Mouse (Mus musculus) brain, adult 2 months (tissue): Measurements from ENCODE around the gene Parp6.

ENCODE experiments used
- DNase-seq: peaks from one replicate; pipeline ENCODE4 v3.0.0; 2011; ENCODE audit warnings: low read depth, low spot score

Gene Parp6

GRCm38 (mm10) chr9:59655958-59656634 is 39.0 kb downstream of the Parp6 start, which contains the start of gene Pkm:
Pkm (plus strand) TSS chr9:59656368.
- peak; percentile 100 for DNase-seq

DNA sequence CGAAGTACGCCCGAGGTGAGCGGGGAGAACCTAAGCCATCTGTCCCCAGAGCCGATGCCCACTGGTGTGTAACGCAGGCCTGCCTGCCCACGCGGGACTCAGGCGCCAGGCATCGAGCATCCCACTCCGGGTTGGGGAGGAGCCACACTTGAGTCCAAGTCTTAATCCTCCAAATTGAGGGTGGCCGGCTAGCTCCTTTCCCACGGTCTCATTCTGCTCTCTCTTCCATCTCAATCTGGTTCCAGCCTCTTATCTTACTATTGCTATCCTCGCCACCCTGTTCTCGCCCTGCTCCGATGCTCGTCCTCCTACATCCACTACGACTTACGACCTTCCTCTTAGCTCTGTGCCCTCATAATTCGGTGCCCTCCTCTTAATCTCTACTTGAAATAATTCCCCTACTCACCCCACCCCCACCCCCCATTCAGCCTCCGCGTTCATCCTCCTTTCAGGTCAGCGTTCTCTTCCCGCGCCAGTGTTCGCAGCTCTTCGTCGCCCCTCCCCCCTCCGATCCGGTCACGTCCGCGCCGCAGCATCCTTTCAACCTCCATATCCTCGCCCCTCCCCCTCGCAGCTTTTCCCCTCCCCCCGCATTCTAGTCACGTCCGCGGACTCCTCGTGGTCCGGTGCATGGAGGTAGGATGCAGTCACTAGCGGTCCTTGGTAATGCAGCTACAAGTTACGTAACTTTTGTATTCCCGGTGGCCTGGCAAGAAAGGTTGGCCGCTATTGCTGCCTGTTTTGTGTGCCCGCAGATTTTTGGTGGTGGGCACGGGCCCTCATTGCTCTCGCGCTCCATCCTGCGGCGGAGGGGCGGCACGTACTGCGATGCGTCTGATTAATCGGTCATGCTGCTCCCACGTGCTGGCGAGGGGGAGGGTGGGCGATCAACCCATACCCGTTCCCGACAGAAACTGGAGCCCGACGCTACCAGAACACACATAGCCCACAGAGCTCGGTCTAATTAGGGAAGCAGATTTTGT is 39.8 kb downstream of the Parp6 start:
- DNase-seq, result peak; percentile 91

GRCm38 (mm10) chr9:59658146-59658545 is 41.1 kb downstream of the Parp6 start:
- DNase-seq, result no peak

- DNase-seq, result peak; percentile 94
These were observed 42.2 kb downstream of the Parp6 start for GRCm38 (mm10) chr9:59659036-59660026.

DNA sequence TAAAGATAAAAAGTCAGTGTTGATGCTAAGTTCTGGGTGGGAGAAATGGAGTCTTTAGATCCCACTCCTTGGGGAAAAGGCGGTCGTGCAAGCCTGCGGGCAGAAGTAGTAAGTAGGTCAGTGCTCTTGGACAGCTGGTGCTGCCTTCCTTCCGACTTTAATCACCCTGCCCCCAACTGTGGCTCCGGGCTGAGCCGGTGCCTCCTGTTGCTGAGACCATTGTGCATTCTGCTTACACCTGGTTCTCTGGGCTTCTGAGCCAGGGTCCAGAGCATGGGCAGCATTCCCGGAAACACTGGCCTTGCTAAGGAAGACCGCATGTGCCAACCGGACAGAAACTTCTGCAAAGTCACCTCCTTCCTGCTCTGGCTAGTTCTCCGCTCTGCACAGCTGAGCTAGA is 43.3 kb downstream of the Parp6 start:
- DNase-seq, result peak; percentile 82

DNA sequence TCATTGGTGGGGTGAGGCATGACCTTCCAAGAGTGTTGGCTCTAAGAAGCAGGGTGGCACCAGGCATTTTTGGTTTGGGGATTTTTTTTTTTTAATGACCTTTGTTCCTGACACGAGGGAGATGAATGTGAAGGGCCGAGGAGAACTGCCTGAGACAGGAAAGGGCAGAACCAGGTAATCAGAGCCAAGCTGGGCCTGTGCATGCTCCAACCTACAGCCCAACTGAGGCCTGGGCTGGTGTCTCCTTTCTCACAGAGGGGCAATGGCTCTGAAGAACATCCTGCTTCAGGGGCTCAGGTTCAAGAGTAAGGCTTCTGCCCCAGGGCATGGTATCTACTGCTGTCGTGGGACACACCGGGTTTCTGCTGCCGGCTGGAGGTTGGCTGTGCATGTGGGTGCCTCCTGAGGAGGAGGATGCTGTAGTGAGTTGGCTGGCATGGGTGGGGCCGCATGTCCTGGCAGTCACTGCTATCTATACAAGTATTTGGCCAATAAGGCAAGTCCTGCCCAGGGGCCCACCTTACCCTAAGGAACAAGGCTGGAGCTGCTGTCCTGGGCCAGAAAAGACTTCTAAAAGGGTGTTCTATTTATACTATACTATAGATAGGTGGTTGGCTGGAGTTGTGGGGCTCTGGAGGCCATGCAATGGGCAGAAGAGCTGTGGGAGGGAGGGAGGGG is 44.4 kb downstream of the Parp6 start:
- no peak for DNase-seq

GRCm38 (mm10) chr9:59663226-59663625 is 46.1 kb downstream of the Parp6 start:
- DNase-seq, result no peak

DNA sequence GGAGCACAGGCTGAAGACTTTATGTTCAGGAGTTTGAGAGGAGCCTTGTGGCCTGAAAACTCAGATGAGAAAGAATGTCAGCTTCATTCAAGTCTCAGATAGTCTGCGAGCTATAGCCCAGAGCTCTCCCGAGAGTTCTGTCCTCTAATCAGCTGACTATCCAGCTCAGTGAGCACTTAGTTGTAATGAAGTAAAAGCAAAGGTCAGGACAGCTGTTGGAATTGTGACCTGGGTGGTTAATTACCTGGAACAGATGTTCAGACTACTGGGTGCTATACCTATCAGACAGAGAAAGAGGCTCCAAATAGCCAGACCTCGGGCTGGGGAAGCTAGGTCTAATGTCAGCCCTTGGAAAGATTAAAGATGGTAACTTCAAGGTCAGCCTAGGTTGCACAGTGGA is 46.9 kb downstream of the Parp6 start:
- DNase-seq, result no peak

GRCm38 (mm10) chr9:59664664-59665256 is 47.7 kb downstream of the Parp6 start:
- DNase-seq, result no peak

DNA sequence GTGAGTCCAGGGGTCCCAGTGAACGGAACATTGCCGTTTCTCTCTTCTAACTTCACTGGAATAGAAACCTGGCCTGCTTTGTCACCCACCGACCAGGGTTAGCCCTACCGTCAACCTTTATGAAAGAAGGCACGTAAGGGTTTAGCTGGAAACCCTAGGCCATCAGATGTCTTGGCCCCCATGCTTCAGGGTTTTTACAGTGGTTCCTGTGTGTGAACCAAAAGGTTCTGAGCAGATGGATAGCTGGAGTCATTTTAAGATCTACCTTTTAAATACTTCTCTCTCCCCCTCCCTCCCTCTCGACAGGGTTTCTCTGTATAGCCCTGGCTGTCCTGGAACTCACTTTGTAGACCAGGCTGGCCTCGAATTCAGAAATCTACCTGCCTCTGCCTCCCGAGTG is 48.9 kb downstream of the Parp6 start:
- DNase-seq, result no peak

- DNase-seq, result no peak
These were observed 49.7 kb downstream of the Parp6 start for GRCm38 (mm10) chr9:59666813-59667212.

GRCm38 (mm10) chr9:59667250-59667649 is 50.2 kb downstream of the Parp6 start:
- peak; percentile 86 for DNase-seq

DNA sequence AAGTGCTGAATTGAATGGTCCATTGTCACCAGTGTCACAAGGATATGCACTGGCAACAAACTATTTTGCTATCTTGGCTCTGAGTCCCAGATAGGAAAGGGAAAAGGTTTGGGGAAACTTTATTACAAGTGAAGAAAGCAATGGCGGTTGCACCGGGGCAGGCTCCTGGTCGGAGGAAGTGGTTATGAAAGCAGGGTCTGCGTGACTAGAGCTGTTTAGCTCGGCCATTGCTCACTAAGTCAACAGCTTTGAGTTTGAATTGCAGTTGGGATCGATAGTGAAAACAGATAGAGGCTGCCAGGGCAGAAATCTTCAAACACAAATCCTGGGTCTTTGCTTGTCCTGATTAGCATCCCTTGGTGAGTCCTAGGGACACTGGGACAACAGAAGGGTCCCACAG is 50.8 kb downstream of the Parp6 start:
- no peak for DNase-seq

DNA sequence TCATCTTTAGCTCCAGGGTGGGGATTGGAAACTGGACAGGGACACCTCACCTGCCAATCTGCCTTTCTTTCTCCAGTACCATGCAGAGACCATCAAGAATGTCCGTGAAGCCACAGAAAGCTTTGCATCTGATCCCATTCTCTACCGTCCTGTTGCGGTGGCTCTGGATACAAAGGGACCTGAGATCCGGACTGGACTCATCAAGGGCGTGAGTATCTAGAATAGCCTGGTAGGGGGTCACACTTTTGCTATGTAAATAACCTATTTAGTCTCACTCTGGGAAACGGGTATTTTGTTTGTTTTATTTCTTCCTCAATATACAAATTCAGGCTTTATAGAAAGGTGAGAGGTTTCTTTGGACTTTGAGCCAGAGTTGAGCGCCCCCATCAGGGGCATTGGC is 51.4 kb downstream of the Parp6 start:
- DNase-seq, result no peak

GRCm38 (mm10) chr9:59669172-59669571 is 52.1 kb downstream of the Parp6 start:
- DNase-seq, result no peak

DNA sequence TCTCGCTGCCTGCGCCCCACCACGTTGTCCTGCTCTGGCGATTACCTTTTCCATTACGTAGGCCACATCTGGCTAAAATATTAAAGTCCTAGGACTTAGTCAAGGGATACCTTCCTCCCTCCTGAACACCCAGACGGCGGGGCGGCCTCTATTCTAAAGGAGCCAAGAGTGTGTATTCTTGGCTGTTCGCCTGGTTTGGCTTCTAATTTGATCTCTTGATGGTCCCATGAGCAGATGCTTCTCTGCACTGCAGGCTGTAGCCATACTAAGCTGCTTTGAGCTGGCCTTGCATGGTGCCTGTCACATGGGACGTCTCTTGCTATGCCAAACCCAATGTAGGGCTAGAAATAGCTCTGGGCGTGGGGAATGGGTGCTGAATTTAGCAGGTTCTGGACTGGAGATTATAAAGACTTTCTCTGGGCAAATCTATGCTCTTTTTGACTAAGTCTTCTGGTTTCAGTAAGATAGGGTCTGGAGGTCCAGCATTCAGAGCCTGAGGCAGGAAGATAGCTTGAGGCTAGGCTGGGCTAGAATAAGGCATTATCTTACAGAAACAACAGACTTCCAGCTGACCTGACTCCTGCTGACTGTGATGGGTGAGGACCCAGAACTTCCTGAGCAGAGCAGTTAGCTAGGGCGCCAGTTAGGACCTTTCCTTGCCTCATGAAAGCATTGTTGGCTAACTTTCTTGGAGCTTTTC is 55.3 kb downstream of the Parp6 start:
- peak; percentile 84 for DNase-seq

GRCm38 (mm10) chr9:59673427-59673826 is 56.3 kb downstream of the Parp6 start:
- no peak for DNase-seq

GRCm38 (mm10) chr9:59675598-59675997 is 58.5 kb downstream of the Parp6 start:
- DNase-seq, result peak; percentile 71

GRCm38 (mm10) chr9:59678313-59678712 is 61.2 kb downstream of the Parp6 start:
- peak; percentile 79 for DNase-seq
